13 mouse cellular contexts compared by ENCODE assay signal in the genomic region with DNA sequence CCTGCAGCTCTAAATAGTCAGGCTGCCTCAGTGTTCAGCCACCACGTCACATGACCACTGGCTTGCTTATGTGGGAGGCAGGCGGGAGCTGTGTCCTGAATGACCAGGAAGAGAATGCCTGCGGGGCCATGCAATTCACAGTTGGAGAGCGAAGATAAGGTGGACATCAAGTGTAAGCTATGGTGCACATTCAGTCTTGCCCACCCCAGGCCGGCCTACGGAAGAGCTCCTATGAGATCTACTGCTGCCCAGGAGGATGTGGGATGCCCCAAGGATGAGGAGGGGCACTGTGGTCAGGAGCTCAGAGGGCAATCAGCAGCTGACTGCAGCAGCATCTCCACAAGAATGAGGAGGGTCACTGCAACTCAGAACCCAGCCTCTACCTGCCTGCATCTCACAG.
"Had no signal": no experiment of that assay in that cellular context is flagged by ENCODE, and none has a peak within 500 bp of the region (broad histone marks: within the 10 kb centered on the region; RNA-seq: fewer than 3 reads in every experiment).

No protein-coding gene starts in this region.

- H3K4me2 ChIP-seq: intestine, embryonic 15.5 days; limb, embryonic 15.5 days; lung, embryonic 14.5 days; midbrain, embryonic 13.5 days had no signal

- H3K9me3 ChIP-seq: intestine, embryonic 15.5 days; limb, embryonic 15.5 days; midbrain, embryonic 13.5 days had no signal

- DNase-seq: kidney, adult 9 months; kidney, postnatal 36 days; layer of hippocampus, adult 9-11 months; layer of hippocampus, postnatal 36 days; lung, embryonic 14.5 days; lung, postnatal 10 days; lung, postnatal 4 days; right cerebral cortex, postnatal 14 days; thymus, postnatal 36 days had no signal

- ATAC-seq: intestine, embryonic 15.5 days; midbrain, embryonic 13.5 days had no signal

- H3K27me3 ChIP-seq: intestine, embryonic 15.5 days; limb, embryonic 15.5 days; midbrain, embryonic 13.5 days had no signal

- H3K9ac ChIP-seq: intestine, embryonic 15.5 days; limb, embryonic 15.5 days; lung, embryonic 14.5 days; midbrain, embryonic 13.5 days had no signal

- H3K27ac ChIP-seq: intestine, embryonic 15.5 days; kidney, postnatal 0 days; limb, embryonic 15.5 days; midbrain, embryonic 13.5 days had no signal

- H3K4me1 ChIP-seq: intestine, embryonic 15.5 days; midbrain, embryonic 13.5 days had no signal

- H3K4me3 ChIP-seq: intestine, embryonic 15.5 days; limb, embryonic 15.5 days; midbrain, embryonic 13.5 days had no signal
